Mouse (Mus musculus) stomach, embryonic 14.5 days (tissue): ENCODE data around the gene Gipc2. TPM values are rescaled to one million over a fixed set of nuclear protein-coding genes. Genes with fewer than 3 reads are reported as not detected.

Experiments used
- ATAC-seq: fragments of 200-750 bp; cut with Nextera tagmentation; 2 replicates; pipeline ENCODE4 v1.8.0; 2017; ENCODE audit warnings: low read depth, moderate TSS enrichment; ENCODE audit not compliant: insufficient number of reproducible peaks, insufficient read depth, low FRiP score
- H3K27ac ChIP-seq: fragments of 300-500 bp; sonication (generic); 2 replicates; pipeline ENCODE4 v1.5.1; 2014; ENCODE audit warnings: mild to moderate bottlenecking, low read length, moderate library complexity, mixed read lengths
- H3K27me3 ChIP-seq: fragments of 300-500 bp; sonication (generic); 2 replicates; pipeline ENCODE4 v1.6.1; 2014; ENCODE audit warnings: low read length, control low read depth, mixed read lengths; ENCODE audit not compliant: control insufficient read depth, insufficient read depth
- H3K36me3 ChIP-seq: fragments of 300-500 bp; sonication (generic); 2 replicates; pipeline ENCODE4 v1.6.1; 2014; ENCODE audit warnings: mild to moderate bottlenecking, control low read depth, low read length, moderate library complexity, mixed read lengths; ENCODE audit not compliant: control insufficient read depth, insufficient read depth
- H3K4me1 ChIP-seq: fragments of 300-500 bp; sonication (generic); 2 replicates; pipeline ENCODE4 v1.6.1; 2014; ENCODE audit warnings: low read length, control low read depth, mixed read lengths; ENCODE audit not compliant: control insufficient read depth, insufficient read depth
- H3K4me2 ChIP-seq: fragments of 300-500 bp; sonication (generic); replicated peaks from 2 replicates; pipeline ENCODE4 v1.6.1; 2014; ENCODE audit warnings: low read depth, low read length, control low read depth
- H3K4me3 ChIP-seq: fragments of 300-500 bp; sonication (generic); 2 replicates; pipeline ENCODE4 v1.5.1; 2014; ENCODE audit warnings: low read depth, low read length, control low read depth
- H3K9ac ChIP-seq: fragments of 300-500 bp; sonication (generic); replicated peaks from 2 replicates; pipeline ENCODE4 v1.6.1; 2014; ENCODE audit warnings: low read depth, mild to moderate bottlenecking, control low read depth, low read length, moderate library complexity, mixed read lengths
- H3K9me3 ChIP-seq: fragments of 300-500 bp; sonication (generic); 2 replicates; pipeline ENCODE4 v1.6.1; 2016; ENCODE audit warnings: low read depth, low read length, control low read depth; ENCODE audit not compliant: control insufficient read depth
- WGBS: fragments of 180-500 bp; shearing (Covaris S2); extraction: QIAGEN DNeasy Blood & Tissue Kit; methylation state at CpG from one replicate; pipeline ENCODE4 v1.1.7; 2014; 5-methylcytosine and 5-hydroxymethylcytosine counted together
- polyA plus RNA-seq: library from polyadenylated mRNA; unstranded; fragments of >200 nt; fragmentation: Nextera tagmentation; extraction: Ambion mirVana; gene quantifications from 2 replicates; pipeline ENCODE4 v1.2.1, GENCODE M21; 2014

The Gipc2 gene
- polyA plus RNA-seq, 1 experiment from 2014 or later = 43.8 TPM

DNA sequence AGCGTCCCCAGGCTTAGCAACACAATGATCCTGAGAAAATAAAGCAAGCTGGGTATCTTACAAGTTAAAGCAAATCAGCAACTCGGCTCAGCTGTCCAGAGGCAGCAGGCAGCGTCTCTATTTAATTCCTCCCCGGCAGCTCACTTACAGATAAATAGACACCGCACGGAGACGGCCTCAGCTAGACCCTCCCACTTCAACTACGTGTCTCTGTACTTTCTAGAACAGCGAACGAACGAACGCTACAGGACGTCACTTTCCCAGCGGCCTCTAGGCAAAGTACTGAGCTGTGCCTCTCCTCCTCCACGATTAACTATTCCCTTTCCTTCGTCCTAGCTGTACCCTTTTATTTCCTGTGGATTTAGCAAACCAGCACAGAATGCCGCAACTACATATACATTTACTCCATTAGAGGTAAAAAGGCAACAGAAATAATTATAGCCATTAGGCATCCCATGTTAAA lies 27.6 kb upstream of the Gipc2 start:
- ATAC-seq = peak; percentile 95
- peak overlapping the region; percentile 80 for H3K27ac ChIP-seq
- no peaks in the 10 kb centered on the region for H3K4me1 ChIP-seq
- H3K36me3 ChIP-seq = no peaks in the 10 kb centered on the region
- peak overlapping the region; percentile 42 for H3K4me2 ChIP-seq
- no peaks in the 10 kb centered on the region for H3K27me3 ChIP-seq
- peak overlapping the region; percentile 40 for H3K4me3 ChIP-seq
- no peaks in the 10 kb centered on the region for H3K9me3 ChIP-seq
- H3K9ac ChIP-seq = peak overlapping the region; percentile 37
- under 1% methylated on average over 17 of the region's 17 CpGs for WGBS

DNA sequence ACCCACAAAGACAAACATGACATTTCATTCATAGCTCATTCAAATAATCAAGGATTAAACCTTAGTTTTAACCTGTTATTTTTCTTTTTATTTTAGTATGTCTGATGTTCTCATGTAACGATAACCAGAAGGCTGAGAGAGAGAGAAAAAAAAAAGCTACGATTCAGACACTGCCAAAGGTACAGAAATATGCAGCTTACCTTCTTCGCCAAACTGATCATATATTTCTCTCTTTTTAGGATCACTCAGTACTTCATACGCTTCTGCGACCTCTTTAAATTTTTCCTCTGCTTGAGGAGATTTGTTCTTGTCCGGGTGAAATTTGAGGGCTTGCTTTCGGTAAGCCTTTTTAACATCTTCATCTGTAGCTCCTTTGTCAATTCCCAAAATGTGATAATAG lies 27.1 kb upstream of the Gipc2 start:
- H3K4me3 ChIP-seq = peak overlapping the region; percentile 40
- no peaks in the 10 kb centered on the region for H3K4me1 ChIP-seq
- H3K9ac ChIP-seq = peak overlapping the region; percentile 37
- H3K27ac ChIP-seq = peak overlapping the region; percentile 80
- ATAC-seq = no peak
- H3K27me3 ChIP-seq = no peaks in the 10 kb centered on the region
- H3K9me3 ChIP-seq = no peaks in the 10 kb centered on the region
- no peaks in the 10 kb centered on the region for H3K36me3 ChIP-seq
- 3% methylated on average over 7 of the region's 7 CpGs for WGBS
- H3K4me2 ChIP-seq = peak overlapping the region; percentile 42

DNA sequence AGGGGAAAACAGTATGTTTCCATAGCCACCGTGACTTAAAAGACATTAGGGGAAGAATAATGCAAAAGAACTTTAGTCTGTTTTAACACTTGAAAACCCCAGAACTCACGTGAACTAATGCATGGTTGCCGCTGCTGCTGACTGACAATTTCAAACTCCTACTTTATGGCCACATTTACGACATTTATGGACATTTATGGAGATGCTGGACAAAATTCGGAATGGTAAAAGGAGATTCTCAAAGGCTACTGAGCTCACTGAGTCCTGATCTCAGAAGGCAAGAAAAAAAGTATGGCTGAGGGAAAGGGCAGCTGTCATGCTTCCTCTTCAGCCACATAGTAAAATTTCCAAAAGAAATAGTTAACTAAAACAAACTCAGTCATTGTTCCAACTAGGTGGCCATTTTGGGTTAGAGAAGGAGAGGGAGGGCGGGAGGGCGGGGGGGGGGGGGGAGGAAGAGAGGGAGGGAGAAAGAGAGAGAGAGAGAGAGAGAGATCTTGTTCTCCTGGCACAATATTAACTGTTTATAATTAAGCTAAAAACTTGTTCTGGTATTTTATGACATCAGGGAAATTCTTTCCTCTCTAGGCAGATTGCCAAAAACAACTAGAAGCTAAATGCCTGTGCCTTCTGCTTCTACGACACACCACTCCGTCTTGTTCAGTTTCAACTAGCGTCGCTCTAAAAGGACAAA lies 26.4 kb upstream of the Gipc2 start:
- no peaks in the 10 kb centered on the region for H3K4me1 ChIP-seq
- no peak for ATAC-seq
- H3K4me3 ChIP-seq = peak overlapping the region; percentile 40
- WGBS = 10% methylated on average over 10 of the region's 11 CpGs
- peak overlapping the region; percentile 60 for H3K4me2 ChIP-seq
- H3K9me3 ChIP-seq = no peaks in the 10 kb centered on the region
- H3K27me3 ChIP-seq = no peaks in the 10 kb centered on the region
- H3K36me3 ChIP-seq = no peaks in the 10 kb centered on the region
- peak overlapping the region; percentile 95 for H3K27ac ChIP-seq
- peak overlapping the region; percentile 18 for H3K9ac ChIP-seq

DNA sequence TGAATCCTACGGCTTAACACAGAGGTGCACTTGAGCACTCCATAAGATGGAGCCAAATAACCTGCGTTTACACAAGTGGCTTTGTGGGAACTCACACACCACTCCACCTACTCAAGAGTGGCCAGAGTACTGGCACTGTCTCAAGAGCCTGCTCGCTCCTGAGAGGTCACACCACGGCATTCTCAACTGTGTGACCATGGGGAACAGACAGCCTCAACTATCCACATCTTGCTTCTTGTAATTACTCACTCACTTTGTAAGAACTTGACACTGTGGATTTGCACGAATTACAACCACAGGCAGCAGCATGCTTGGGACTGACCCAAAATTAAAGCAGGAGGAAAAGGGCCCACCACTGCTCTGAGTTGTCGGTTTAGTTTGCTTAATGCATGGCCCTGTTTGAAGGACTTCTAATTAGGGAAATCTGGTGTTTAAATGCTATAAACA lies 25.8 kb upstream of the Gipc2 start:
- Histone ChIP-seq H3K36me3 (no peaks in the 10 kb centered on the region), H3K4me1 (no peaks in the 10 kb centered on the region), H3K27ac (peak overlapping the region; percentile 95), H3K9ac (peak overlapping the region; percentile 18), H3K4me2 (peak overlapping the region; percentile 60), H3K4me3 (peak overlapping the region; percentile 40), H3K9me3 (no peaks in the 10 kb centered on the region), H3K27me3 (no peaks in the 10 kb centered on the region)
- ATAC-seq = peak; percentile 17; the same call in 1 of the 2 replicates
- WGBS = 5% methylated on average over 6 of the region's 6 CpGs

DNA sequence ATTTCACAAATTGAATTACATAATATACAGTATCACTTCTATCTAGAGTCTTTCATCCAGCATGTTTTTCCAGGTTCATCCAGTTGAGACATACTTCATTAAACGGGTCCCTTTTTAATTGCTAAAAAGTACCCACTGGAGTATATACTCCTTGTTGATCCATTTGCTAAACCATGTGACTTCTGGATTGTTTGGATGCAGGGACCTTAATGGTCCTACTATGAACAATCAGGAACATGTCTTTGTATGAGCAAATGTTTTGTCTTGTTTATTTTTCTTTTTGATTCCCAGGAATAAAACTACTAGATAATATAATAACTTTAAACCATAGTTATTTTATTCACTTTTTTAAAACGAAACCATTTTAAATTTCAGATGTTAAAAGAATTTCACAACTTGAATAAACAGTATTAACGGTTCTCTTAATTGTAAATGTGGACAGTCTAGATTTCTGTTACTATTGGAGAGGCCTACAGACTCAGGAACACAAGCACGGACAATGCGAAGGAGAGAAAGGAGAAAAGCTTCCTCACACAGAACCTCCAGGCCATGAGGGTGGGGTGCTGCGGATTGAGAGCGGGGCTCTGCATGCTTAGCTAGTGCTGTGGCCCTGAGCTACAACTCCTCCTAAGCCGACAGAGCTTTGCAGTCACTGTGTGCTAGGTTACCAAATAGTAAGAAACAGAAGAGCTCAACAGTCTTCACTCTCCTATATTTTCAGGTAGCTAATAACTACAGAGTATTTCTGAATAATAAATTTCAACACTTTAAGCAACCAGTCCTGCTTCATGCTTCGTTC lies 24.8 kb upstream of the Gipc2 start:
- Histone ChIP-seq H3K4me1 (no peaks in the 10 kb centered on the region), H3K27me3 (no peaks in the 10 kb centered on the region), H3K9ac (no peak overlapping the region; the same call in 1 of the 2 replicates), H3K27ac (no peak overlapping the region; the same call in 1 of the 2 replicates), H3K4me2 (peak overlapping the region; percentile 60), H3K9me3 (no peaks in the 10 kb centered on the region), H3K36me3 (no peaks in the 10 kb centered on the region), H3K4me3 (peak overlapping the region; percentile 12)
- no peak for ATAC-seq
- 57% methylated on average over 9 of the region's 9 CpGs for WGBS

DNA sequence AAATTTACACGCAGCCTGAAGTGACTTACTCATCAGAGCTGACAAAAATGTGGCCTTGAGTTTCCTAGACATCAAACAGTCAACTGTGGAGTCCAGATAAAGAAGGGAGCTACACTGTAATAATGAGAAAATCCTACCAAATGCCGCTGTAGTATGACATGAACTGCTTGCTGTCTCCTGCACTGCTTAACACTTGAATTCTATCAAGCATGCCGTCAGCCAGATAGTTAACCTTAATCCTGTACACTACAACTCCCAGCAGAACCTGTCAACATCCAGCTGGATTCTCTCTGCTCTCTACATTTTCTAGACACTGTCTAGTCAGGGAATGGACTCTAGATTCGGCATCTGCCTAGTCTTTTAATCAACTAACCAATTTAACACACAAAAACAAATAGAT lies 23.3 kb upstream of the Gipc2 start:
- H3K36me3 ChIP-seq = peaks cover 7% of the 10 kb centered on the region; the same call in 1 of the 2 replicates
- H3K4me3 ChIP-seq = no peak overlapping the region
- H3K4me1 ChIP-seq = no peaks in the 10 kb centered on the region
- peak overlapping the region; percentile 15 for H3K4me2 ChIP-seq
- H3K27me3 ChIP-seq = no peaks in the 10 kb centered on the region
- H3K9me3 ChIP-seq = no peaks in the 10 kb centered on the region
- no peak overlapping the region for H3K9ac ChIP-seq
- 27% methylated on average over 4 of the region's 4 CpGs for WGBS
- ATAC-seq = no peak
- H3K27ac ChIP-seq = peak overlapping the region; percentile 39; the same call in 1 of the 2 replicates

DNA sequence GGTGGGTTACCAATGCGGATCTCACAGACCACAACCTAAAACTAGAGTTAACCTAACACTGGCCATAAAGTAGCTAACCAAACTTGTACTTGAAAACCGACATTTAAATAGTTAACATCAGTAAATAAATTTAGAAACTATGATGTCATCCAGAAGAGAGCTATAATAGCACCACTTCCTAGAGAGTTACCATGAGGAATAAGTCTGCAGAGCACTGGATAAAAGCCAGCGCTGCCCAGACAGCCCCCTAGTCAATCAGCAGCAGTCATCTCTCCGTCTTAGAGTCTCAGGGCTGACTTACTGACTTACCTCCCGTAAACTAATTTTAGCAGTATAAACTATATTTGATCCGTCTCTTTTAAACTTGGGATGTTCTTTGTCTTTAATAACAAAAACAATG lies 20.1 kb upstream of the Gipc2 start:
- ATAC-seq = no peak
- H3K9me3 ChIP-seq = no peaks in the 10 kb centered on the region
- H3K27me3 ChIP-seq = no peaks in the 10 kb centered on the region
- no peaks in the 10 kb centered on the region for H3K4me1 ChIP-seq
- 67% methylated on average over 6 of the region's 6 CpGs for WGBS
- no peak overlapping the region for H3K4me3 ChIP-seq
- no peak overlapping the region for H3K4me2 ChIP-seq
- H3K27ac ChIP-seq = no peak overlapping the region
- H3K9ac ChIP-seq = no peak overlapping the region
- peaks cover 12% of the 10 kb centered on the region for H3K36me3 ChIP-seq

DNA sequence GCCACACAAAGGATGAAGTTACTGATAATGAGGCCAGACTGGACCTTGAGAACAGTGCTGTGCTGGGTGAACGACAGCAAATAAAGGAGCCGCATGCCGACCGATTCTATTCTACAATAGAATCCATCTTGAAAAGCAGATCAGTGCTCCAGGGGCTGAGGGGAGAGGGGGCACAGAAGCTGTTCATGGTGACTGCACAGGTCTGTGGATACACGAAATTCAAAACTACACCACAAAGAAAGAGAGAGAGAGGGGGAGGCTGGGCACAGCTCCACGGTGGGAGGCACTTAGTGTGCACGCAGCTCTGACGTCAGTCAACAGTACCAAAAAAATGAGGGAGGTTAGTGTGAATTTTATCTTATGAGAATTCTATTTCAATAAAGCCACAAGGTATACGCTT lies 17.5 kb upstream of the Gipc2 start:
- Histone ChIP-seq H3K27me3 (no peaks in the 10 kb centered on the region), H3K4me1 (no peaks in the 10 kb centered on the region), H3K9me3 (no peaks in the 10 kb centered on the region), H3K27ac (no peak overlapping the region), H3K9ac (no peak overlapping the region), H3K36me3 (peaks cover 12% of the 10 kb centered on the region), H3K4me3 (no peak overlapping the region), H3K4me2 (no peak overlapping the region)
- ATAC-seq = no peak
- 86% methylated on average over 9 of the region's 9 CpGs for WGBS
